Mouse (Mus musculus): Measurements from ENCODE around the gene Ten1. TPM values are rescaled to one million over a fixed set of nuclear protein-coding genes. Genes with fewer than 3 reads are reported as not detected.

Gene Ten1
- polyA plus RNA-seq (2015; fragmentation: Nextera tagmentation; extraction: Ambion mirVana): 127 and 134 TPM in 2 replicates

GRCm38 (mm10) chr11:116198639-116199531 is at the start of gene Ten1, which contains the start of gene Acox1:
Ten1 (plus strand) TSS chr11:116198855.
Acox1 (minus strand) TSS chr11:116199045.
- DNase-seq (ENCODE audit: low spot score): peak; percentile 94

- no peak for DNase-seq (ENCODE audit: low spot score)
Measured at GRCm38 (mm10) chr11:116149341-116149740, 49.3 kb upstream of the Ten1 start.

- no peak for DNase-seq (ENCODE audit: low spot score)
Measured at GRCm38 (mm10) chr11:116150960-116151359, 47.7 kb upstream of the Ten1 start.

GRCm38 (mm10) chr11:116161312-116161711 is 37.3 kb upstream of the Ten1 start:
- no peak for DNase-seq (ENCODE audit: low spot score)

- DNase-seq (ENCODE audit: low spot score): peak; percentile 24
Measured at GRCm38 (mm10) chr11:116162146-116162545, 36.5 kb upstream of the Ten1 start.

- no peak for DNase-seq (ENCODE audit: low spot score)
Measured at GRCm38 (mm10) chr11:116163002-116163401, 35.7 kb upstream of the Ten1 start.

GRCm38 (mm10) chr11:116167232-116167631 is 31.4 kb upstream of the Ten1 start:
- peak; percentile 42 for DNase-seq (ENCODE audit: low spot score)

GRCm38 (mm10) chr11:116167884-116168439 is 30.7 kb upstream of the Ten1 start, which contains the start of gene Fbf1:
Fbf1 (minus strand) TSS chr11:116168166.
- peak; percentile 92 for DNase-seq (ENCODE audit: low spot score)

- DNase-seq (ENCODE audit: low spot score): no peak
Measured at GRCm38 (mm10) chr11:116169214-116169613, 29.4 kb upstream of the Ten1 start.

GRCm38 (mm10) chr11:116170003-116170800 is 28.5 kb upstream of the Ten1 start:
- DNase-seq (ENCODE audit: low spot score): no peak

GRCm38 (mm10) chr11:116171959-116172358 is 26.7 kb upstream of the Ten1 start:
- no peak for DNase-seq (ENCODE audit: low spot score)

GRCm38 (mm10) chr11:116174775-116175448 is 23.7 kb upstream of the Ten1 start:
- DNase-seq (ENCODE audit: low spot score): no peak

GRCm38 (mm10) chr11:116176010-116176409 is 22.6 kb upstream of the Ten1 start:
- DNase-seq (ENCODE audit: low spot score): no peak

GRCm38 (mm10) chr11:116178411-116179121 is 20.1 kb upstream of the Ten1 start:
- DNase-seq (ENCODE audit: low spot score): no peak

GRCm38 (mm10) chr11:116185836-116186235 is 12.8 kb upstream of the Ten1 start:
- DNase-seq (ENCODE audit: low spot score): no peak

GRCm38 (mm10) chr11:116186360-116186759 is 12.3 kb upstream of the Ten1 start:
- no peak for DNase-seq (ENCODE audit: low spot score)

- no peak for DNase-seq (ENCODE audit: low spot score)
Measured at GRCm38 (mm10) chr11:116187226-116187930, 11.3 kb upstream of the Ten1 start.

- no peak for DNase-seq (ENCODE audit: low spot score)
Measured at GRCm38 (mm10) chr11:116194619-116195018, 4.0 kb upstream of the Ten1 start.

- peak; percentile 13 for DNase-seq (ENCODE audit: low spot score)
Measured at GRCm38 (mm10) chr11:116195252-116195651, 3.4 kb upstream of the Ten1 start.

GRCm38 (mm10) chr11:116196336-116196735 is 2.3 kb upstream of the Ten1 start:
- no peak for DNase-seq (ENCODE audit: low spot score)

All from thymus, postnatal 0 days (tissue).